Mouse (Mus musculus) forebrain, embryonic 15.5 days (tissue): ENCODE data around the gene Atf4. TPM values are rescaled to one million over a fixed set of nuclear protein-coding genes. Genes with fewer than 3 reads are reported as not detected.

Experiments used
- ATAC-seq: fragments of 200-750 bp; cut with Nextera tagmentation; replicated peaks from 2 replicates; pipeline ENCODE4 v1.8.0; 2017; ENCODE audit warnings: mild to moderate bottlenecking, moderate TSS enrichment, moderate library complexity
- H3K27ac ChIP-seq: fragments of 300-500 bp; sonication (generic); replicated peaks from 2 replicates; pipeline ENCODE4 v1.5.1; 2015; ENCODE audit warnings: mild to moderate bottlenecking, inconsistent platforms
- H3K27me3 ChIP-seq: fragments of 300-500 bp; sonication (generic); 2 replicates; pipeline ENCODE4 v1.6.1; 2015; ENCODE audit warnings: inconsistent platforms
- H3K36me3 ChIP-seq: fragments of 300-500 bp; sonication (generic); 2 replicates; pipeline ENCODE4 v1.6.1; 2015; ENCODE audit warnings: mild to moderate bottlenecking, inconsistent platforms
- H3K4me1 ChIP-seq: fragments of 300-500 bp; sonication (generic); 2 replicates; pipeline ENCODE4 v1.6.1; 2015; ENCODE audit warnings: inconsistent platforms
- H3K4me2 ChIP-seq: fragments of 300-500 bp; sonication (generic); replicated peaks from 2 replicates; pipeline ENCODE4 v1.6.1; 2015; ENCODE audit warnings: mild to moderate bottlenecking, inconsistent platforms
- H3K4me3 ChIP-seq: fragments of 300-500 bp; sonication (generic); 2 replicates; pipeline ENCODE4 v1.5.1; 2015; ENCODE audit warnings: mild to moderate bottlenecking, inconsistent platforms
- H3K9ac ChIP-seq: fragments of 300-500 bp; sonication (generic); replicated peaks from 2 replicates; pipeline ENCODE4 v1.6.1; 2015; ENCODE audit warnings: mild to moderate bottlenecking, inconsistent platforms
- H3K9me3 ChIP-seq: fragments of 300-500 bp; sonication (generic); 2 replicates; pipeline ENCODE4 v1.6.1; 2016; ENCODE audit warnings: inconsistent platforms
- WGBS: fragments of 180-500 bp; shearing (Covaris S2); methylation state at CpG from one replicate; pipeline ENCODE4 v1.1.7; 2015; ENCODE audit warnings: mixed read lengths; 5-methylcytosine and 5-hydroxymethylcytosine counted together
- polyA plus RNA-seq: library from polyadenylated mRNA; unstranded; fragments of >200 nt; fragmentation: Nextera tagmentation; extraction: Ambion mirVana; gene quantifications from 2 replicates; pipeline ENCODE4 v1.2.1, GENCODE M21; 2015

Atf4 gene
- polyA plus RNA-seq, 1 experiment from 2014 or later = 124 TPM

GRCm38 (mm10) chr15:80254207-80254606 lies 777 bp upstream of the Atf4 start:
- peak overlapping the region; percentile 98 for H3K4me3 ChIP-seq
- H3K27me3 ChIP-seq = no peaks in the 10 kb centered on the region
- no peaks in the 10 kb centered on the region for H3K9me3 ChIP-seq
- H3K36me3 ChIP-seq = peaks cover 49% of the 10 kb centered on the region
- H3K4me2 ChIP-seq = peak overlapping the region; percentile 92
- peaks cover 35% of the 10 kb centered on the region for H3K4me1 ChIP-seq
- no peak for ATAC-seq
- peak overlapping the region; percentile 70 for H3K9ac ChIP-seq
- 52% methylated on average over 6 of the region's 6 CpGs for WGBS
- H3K27ac ChIP-seq = peak overlapping the region; percentile 99

- peaks cover 45% of the 10 kb centered on the region for H3K36me3 ChIP-seq
- WGBS = under 1% methylated on average over 51 of the region's 51 CpGs
- H3K4me1 ChIP-seq = peaks cover 39% of the 10 kb centered on the region
Measured at GRCm38 (mm10) chr15:80255646-80256121, 700 bp downstream of the Atf4 start.

GRCm38 (mm10) chr15:80256242-80256641 lies 1.3 kb downstream of the Atf4 start:
- Histone ChIP-seq H3K27ac (peak overlapping the region; percentile 99), H3K36me3 (peaks cover 39% of the 10 kb centered on the region), H3K4me2 (peak overlapping the region; percentile 92), H3K4me1 (peaks cover 39% of the 10 kb centered on the region), H3K9me3 (no peaks in the 10 kb centered on the region), H3K4me3 (peak overlapping the region; percentile 98), H3K9ac (peak overlapping the region; percentile 100), H3K27me3 (no peaks in the 10 kb centered on the region)
- ATAC-seq = no peak
- 12% methylated on average over 16 of the region's 16 CpGs for WGBS

More at GRCm38 (mm10) chr15:80255646-80256121, 700 bp downstream of the Atf4 start:
- H3K4me3 ChIP-seq = peak overlapping the region; percentile 98
- peak; percentile 15 for ATAC-seq
- no peaks in the 10 kb centered on the region for H3K9me3 ChIP-seq
- H3K27me3 ChIP-seq = no peaks in the 10 kb centered on the region
- peak overlapping the region; percentile 100 for H3K9ac ChIP-seq
- H3K4me2 ChIP-seq = peak overlapping the region; percentile 92
- H3K27ac ChIP-seq = peak overlapping the region; percentile 99

- no peaks in the 10 kb centered on the region for H3K9me3 ChIP-seq
- H3K27ac ChIP-seq = peak overlapping the region; percentile 99
- no peaks in the 10 kb centered on the region for H3K27me3 ChIP-seq
- H3K4me3 ChIP-seq = peak overlapping the region; percentile 98
- no peak for ATAC-seq
- peak overlapping the region; percentile 92 for H3K4me2 ChIP-seq
- H3K36me3 ChIP-seq = peaks cover 38% of the 10 kb centered on the region
- peak overlapping the region; percentile 100 for H3K9ac ChIP-seq
- WGBS = 64% methylated on average over 12 of the region's 12 CpGs
- peaks cover 39% of the 10 kb centered on the region for H3K4me1 ChIP-seq
Measured at GRCm38 (mm10) chr15:80256656-80257601, 1.9 kb downstream of the Atf4 start.

- peak overlapping the region; percentile 100 for H3K9ac ChIP-seq
- WGBS = 24% methylated on average over 4 of the region's 4 CpGs
- peak overlapping the region; percentile 99 for H3K27ac ChIP-seq
- peaks cover 34% of the 10 kb centered on the region for H3K36me3 ChIP-seq
- H3K27me3 ChIP-seq = no peaks in the 10 kb centered on the region
- H3K4me3 ChIP-seq = peak overlapping the region; percentile 16
- H3K4me1 ChIP-seq = peaks cover 41% of the 10 kb centered on the region
- H3K4me2 ChIP-seq = peak overlapping the region; percentile 92
- no peak for ATAC-seq
- no peaks in the 10 kb centered on the region for H3K9me3 ChIP-seq
Measured at GRCm38 (mm10) chr15:80257602-80258239, 2.7 kb downstream of the Atf4 start.

- Histone ChIP-seq H3K36me3 (peaks cover 34% of the 10 kb centered on the region), H3K27ac (peak overlapping the region; percentile 99), H3K4me2 (peak overlapping the region; percentile 92; the same call in 1 of the 2 replicates), H3K4me1 (peaks cover 49% of the 10 kb centered on the region), H3K9me3 (no peaks in the 10 kb centered on the region), H3K4me3 (no peak overlapping the region; the same call in 1 of the 2 replicates), H3K27me3 (no peaks in the 10 kb centered on the region), H3K9ac (peak overlapping the region; percentile 100; the same call in 1 of the 2 replicates)
- 65% methylated on average over 11 of the region's 11 CpGs for WGBS
- ATAC-seq = no peak
Measured at GRCm38 (mm10) chr15:80258240-80259170, 3.5 kb downstream of the Atf4 start.

- H3K27ac ChIP-seq = 0 out of 2 replicates have a peak overlapping the region, but pooled peaks have one; percentile 39
- no peaks in the 10 kb centered on the region for H3K9me3 ChIP-seq
- H3K4me1 ChIP-seq = peaks cover 45% of the 10 kb centered on the region
- H3K4me2 ChIP-seq = no peak overlapping the region
- no peak for ATAC-seq
- H3K9ac ChIP-seq = no peak overlapping the region
- WGBS = 68% methylated on average over 8 of the region's 8 CpGs
- H3K27me3 ChIP-seq = no peaks in the 10 kb centered on the region
- no peak overlapping the region for H3K4me3 ChIP-seq
- peaks cover 34% of the 10 kb centered on the region for H3K36me3 ChIP-seq
Measured at GRCm38 (mm10) chr15:80259406-80260045, 4.5 kb downstream of the Atf4 start.

GRCm38 (mm10) chr15:80260677-80261076 lies 5.7 kb downstream of the Atf4 start:
- Histone ChIP-seq H3K4me1 (peaks cover 46% of the 10 kb centered on the region), H3K36me3 (peaks cover 34% of the 10 kb centered on the region), H3K4me3 (no peak overlapping the region), H3K27ac (peak overlapping the region; percentile 60), H3K27me3 (no peaks in the 10 kb centered on the region), H3K4me2 (no peak overlapping the region), H3K9ac (0 out of 2 replicates have a peak overlapping the region, but pooled peaks have one; percentile 4), H3K9me3 (no peaks in the 10 kb centered on the region)
- 14% methylated on average over 3 of the region's 3 CpGs for WGBS
- ATAC-seq = no peak

GRCm38 (mm10) chr15:80261100-80261499 lies 6.1 kb downstream of the Atf4 start:
- WGBS = 86% methylated on average over 7 of the region's 7 CpGs
- ATAC-seq = no peak
- no peaks in the 10 kb centered on the region for H3K9me3 ChIP-seq
- H3K27me3 ChIP-seq = no peaks in the 10 kb centered on the region
- H3K9ac ChIP-seq = no peak overlapping the region
- no peak overlapping the region for H3K27ac ChIP-seq
- H3K4me2 ChIP-seq = no peak overlapping the region
- peaks cover 46% of the 10 kb centered on the region for H3K4me1 ChIP-seq
- H3K4me3 ChIP-seq = no peak overlapping the region
- H3K36me3 ChIP-seq = peaks cover 34% of the 10 kb centered on the region

- peaks cover 14% of the 10 kb centered on the region for H3K36me3 ChIP-seq
- H3K27me3 ChIP-seq = no peaks in the 10 kb centered on the region
- no peaks in the 10 kb centered on the region for H3K9me3 ChIP-seq
- WGBS = 2% methylated on average over 66 of the region's 66 CpGs
- peak within 1 kb of the TSS; percentile 64 for H3K9ac ChIP-seq
- peak within 1 kb of the TSS; percentile 65 for H3K4me2 ChIP-seq
- peak within 1 kb of the TSS; percentile 54 for H3K27ac ChIP-seq
- H3K4me1 ChIP-seq = peaks cover 21% of the 10 kb centered on the region
- peak; percentile 88 for ATAC-seq
- peak within 1 kb of the TSS; percentile 73 for H3K4me3 ChIP-seq
Measured at GRCm38 (mm10) chr15:80263610-80264575, 8.9 kb downstream of the Atf4 start, which contains the start of gene Rps19bp1. Rps19bp1 (minus strand) TSS chr15:80264315.
